Mouse (Mus musculus) intestine, postnatal 0 days (tissue): ENCODE data around the gene Mapk10. TPM values are rescaled to one million over a fixed set of nuclear protein-coding genes. Genes with fewer than 3 reads are reported as not detected.

Experiments
- ATAC-seq: fragments of 200-750 bp; cut with Nextera tagmentation; 2 replicates; pipeline ENCODE4 v1.8.0; 2017; ENCODE audit warnings: mild to moderate bottlenecking, moderate TSS enrichment, moderate library complexity
- H3K27ac ChIP-seq: fragments of 300-500 bp; sonication (generic); 2 replicates; pipeline ENCODE4 v1.5.1; 2014; ENCODE audit warnings: mild to moderate bottlenecking, low read depth, low read length, moderate library complexity
- H3K27me3 ChIP-seq: fragments of 300-500 bp; sonication (generic); replicated peaks from 2 replicates; pipeline ENCODE4 v1.6.1; 2014; ENCODE audit warnings: low read length, mixed read lengths; ENCODE audit not compliant: control insufficient read depth, insufficient read depth
- H3K36me3 ChIP-seq: fragments of 300-500 bp; sonication (generic); 2 replicates; pipeline ENCODE4 v1.6.1; 2014; ENCODE audit warnings: mild to moderate bottlenecking, moderate library complexity; ENCODE audit not compliant: control insufficient read depth, insufficient read depth
- H3K4me1 ChIP-seq: fragments of 300-500 bp; sonication (generic); replicated peaks from 2 replicates; pipeline ENCODE4 v1.6.1; 2014; ENCODE audit warnings: antibody characterized with exemption, low read length, mixed read lengths; ENCODE audit not compliant: control insufficient read depth, insufficient read depth
- H3K4me2 ChIP-seq: fragments of 300-500 bp; sonication (generic); replicated peaks from 2 replicates; pipeline ENCODE4 v1.6.1; 2014; ENCODE audit warnings: low read depth, mild to moderate bottlenecking, moderate library complexity
- H3K4me3 ChIP-seq: fragments of 300-500 bp; sonication (generic); 2 replicates; pipeline ENCODE4 v1.5.1; 2014; ENCODE audit warnings: low read depth, low read length
- H3K9ac ChIP-seq: fragments of 300-500 bp; sonication (generic); 2 replicates; pipeline ENCODE4 v1.6.1; 2014; ENCODE audit warnings: mild to moderate bottlenecking, low read depth, low read length
- H3K9me3 ChIP-seq: fragments of 300-500 bp; sonication (generic); 2 replicates; pipeline ENCODE4 v1.6.1; 2016; ENCODE audit warnings: mixed run types; ENCODE audit not compliant: control insufficient read depth
- CTCF ChIP-seq: sonication (generic); IDR thresholded peaks from 2 replicates; pipeline ENCODE4 v1.5.1; 2016; ENCODE audit warnings: low read depth, mild to moderate bottlenecking, control low read depth, antibody characterized with exemption, moderate library complexity
- WGBS: fragments of 180-500 bp; shearing (Covaris S2); extraction: QIAGEN DNeasy Blood & Tissue Kit; methylation state at CpG from one replicate; pipeline ENCODE4 v1.1.7; 2014; 5-methylcytosine and 5-hydroxymethylcytosine counted together
- polyA plus RNA-seq: library from polyadenylated mRNA; unstranded; fragments of >200 nt; fragmentation: Nextera tagmentation; extraction: Ambion mirVana; gene quantifications from 2 replicates; pipeline ENCODE4 v1.2.1, GENCODE M21; 2015

Mapk10 gene
- polyA plus RNA-seq, 1 experiment from 2014 or later = 3.7 TPM

GRCm38 (mm10) chr5:103161196-103161540 is 50.0 kb downstream of the Mapk10 start:
- H3K27me3 ChIP-seq = no peaks in the 10 kb centered on the region
- no peak for TF ChIP-seq CTCF
- H3K36me3 ChIP-seq = no peaks in the 10 kb centered on the region
- no peaks in the 10 kb centered on the region for H3K4me1 ChIP-seq
- no peak overlapping the region for H3K4me2 ChIP-seq
- H3K4me3 ChIP-seq = no peak overlapping the region
- ATAC-seq = no peak; the same call in 1 of the 2 replicates
- H3K9ac ChIP-seq = no peak overlapping the region
- H3K9me3 ChIP-seq = no peaks in the 10 kb centered on the region
- H3K27ac ChIP-seq = no peak overlapping the region
- WGBS = 32% methylated on average over 1 of the region's 1 CpGs

GRCm38 (mm10) chr5:103160314-103161195 is 50.6 kb downstream of the Mapk10 start:
- WGBS = 61% methylated on average over 8 of the region's 8 CpGs
- H3K4me1 ChIP-seq = no peaks in the 10 kb centered on the region
- no peaks in the 10 kb centered on the region for H3K36me3 ChIP-seq
- no peak for ATAC-seq
- H3K9me3 ChIP-seq = no peaks in the 10 kb centered on the region
- no peak overlapping the region for H3K4me2 ChIP-seq
- TF ChIP-seq CTCF = no peak
- no peak overlapping the region for H3K4me3 ChIP-seq
- no peaks in the 10 kb centered on the region for H3K27me3 ChIP-seq
- H3K27ac ChIP-seq = no peak overlapping the region
- H3K9ac ChIP-seq = no peak overlapping the region

GRCm38 (mm10) chr5:103140935-103141334 is 70.2 kb downstream of the Mapk10 start:
- H3K4me2 ChIP-seq = no peak overlapping the region
- H3K9ac ChIP-seq = no peak overlapping the region
- H3K36me3 ChIP-seq = no peaks in the 10 kb centered on the region
- WGBS = 84% methylated on average over 5 of the region's 5 CpGs
- no peaks in the 10 kb centered on the region for H3K27me3 ChIP-seq
- no peak for TF ChIP-seq CTCF
- H3K27ac ChIP-seq = no peak overlapping the region
- no peaks in the 10 kb centered on the region for H3K9me3 ChIP-seq
- H3K4me1 ChIP-seq = no peaks in the 10 kb centered on the region
- ATAC-seq = no peak
- no peak overlapping the region for H3K4me3 ChIP-seq

- no peak for TF ChIP-seq CTCF
- 66% methylated on average over 9 of the region's 9 CpGs for WGBS
Measured at GRCm38 (mm10) chr5:103134839-103135238, 76.3 kb downstream of the Mapk10 start.

GRCm38 (mm10) chr5:103133626-103134025 is 77.5 kb downstream of the Mapk10 start:
- ATAC-seq = no peak
- Histone ChIP-seq H3K27me3 (no peaks in the 10 kb centered on the region), H3K4me3 (no peak overlapping the region), H3K27ac (no peak overlapping the region), H3K9me3 (no peaks in the 10 kb centered on the region), H3K9ac (no peak overlapping the region), H3K36me3 (no peaks in the 10 kb centered on the region), H3K4me2 (no peak overlapping the region), H3K4me1 (no peaks in the 10 kb centered on the region)
- no peak for TF ChIP-seq CTCF
- WGBS = 69% methylated on average over 9 of the region's 9 CpGs

More at GRCm38 (mm10) chr5:103134839-103135238, 76.3 kb downstream of the Mapk10 start:
- Histone ChIP-seq H3K4me3 (no peak overlapping the region), H3K36me3 (no peaks in the 10 kb centered on the region), H3K27me3 (no peaks in the 10 kb centered on the region), H3K27ac (no peak overlapping the region), H3K9me3 (no peaks in the 10 kb centered on the region), H3K4me2 (no peak overlapping the region), H3K4me1 (no peaks in the 10 kb centered on the region), H3K9ac (no peak overlapping the region)
- no peak for ATAC-seq

- no peaks in the 10 kb centered on the region for H3K36me3 ChIP-seq
- peak; percentile 62 for TF ChIP-seq CTCF
- no peaks in the 10 kb centered on the region for H3K27me3 ChIP-seq
- H3K4me2 ChIP-seq = no peak overlapping the region
- H3K4me1 ChIP-seq = no peaks in the 10 kb centered on the region
- H3K4me3 ChIP-seq = no peak overlapping the region
- H3K27ac ChIP-seq = no peak overlapping the region
- H3K9me3 ChIP-seq = no peaks in the 10 kb centered on the region
- no peak for ATAC-seq
- H3K9ac ChIP-seq = no peak overlapping the region
- WGBS = 78% methylated on average over 6 of the region's 6 CpGs
Measured at GRCm38 (mm10) chr5:103132814-103133213, 78.3 kb downstream of the Mapk10 start.
